Mouse (Mus musculus): ENCODE data around the gene Ppard.

Ppard gene

DNA sequence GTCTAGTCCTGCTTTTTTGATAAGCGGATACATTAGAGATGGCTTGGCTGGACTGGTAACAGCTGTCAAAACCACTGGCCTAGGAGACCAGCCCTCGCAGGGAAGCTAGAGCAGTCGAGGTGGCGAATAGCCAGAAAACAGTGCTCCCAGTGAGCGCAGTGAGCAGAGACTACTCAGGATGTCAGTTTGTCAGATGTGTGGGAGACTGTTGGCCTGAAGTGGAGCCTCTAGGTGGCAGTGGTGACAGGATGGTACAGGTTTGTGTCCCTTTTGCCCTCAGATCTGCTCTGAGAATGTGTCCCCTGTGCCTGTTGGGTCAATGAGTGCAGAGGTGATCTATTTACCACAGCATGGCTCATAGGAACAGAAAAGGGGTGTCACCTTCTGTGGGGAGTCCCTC, 55.5 kb downstream of the Ppard start:
- peak; percentile 53 for DNase-seq

DNA sequence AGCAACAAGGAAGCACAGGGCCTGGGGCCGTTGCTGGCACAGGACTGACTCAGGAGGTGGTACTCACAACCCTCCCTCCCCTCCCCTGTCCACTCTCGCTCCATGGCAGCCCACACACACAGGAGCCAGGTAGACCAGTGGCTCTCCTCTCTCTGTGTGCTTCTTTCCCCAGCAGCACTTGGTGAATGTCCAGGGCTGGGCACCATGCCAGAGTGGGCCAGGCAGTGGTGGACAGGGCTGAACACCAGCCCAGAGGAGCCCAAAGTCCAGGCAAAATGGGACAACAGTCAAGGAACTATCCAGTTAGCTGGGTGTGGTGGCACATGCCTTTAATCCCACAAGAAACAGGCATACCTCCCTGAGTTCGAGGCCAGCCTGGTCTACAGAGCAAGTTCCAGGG, 57.8 kb downstream of the Ppard start:
- peak; percentile 91 for DNase-seq

DNA sequence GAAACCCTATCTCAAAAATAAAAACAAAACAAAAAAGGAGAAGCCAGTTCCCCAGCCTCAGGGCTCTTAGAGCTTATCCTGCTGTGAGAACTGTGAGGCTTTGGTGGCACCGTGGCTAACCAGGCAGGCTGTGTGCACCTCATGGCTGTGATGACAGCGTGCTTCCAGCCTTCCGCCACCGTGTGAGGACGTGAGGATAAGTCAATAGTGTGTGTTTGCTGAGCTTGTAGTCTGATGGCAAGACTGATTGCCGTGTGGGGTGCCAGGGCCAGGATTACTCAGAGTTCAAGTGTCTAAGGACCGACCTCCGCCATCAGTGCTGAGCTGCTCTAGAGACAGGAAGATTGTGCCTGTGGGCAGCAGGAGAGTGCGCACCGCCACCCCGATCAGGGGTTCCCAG, 58.2 kb downstream of the Ppard start:
- no peak for DNase-seq

DNA sequence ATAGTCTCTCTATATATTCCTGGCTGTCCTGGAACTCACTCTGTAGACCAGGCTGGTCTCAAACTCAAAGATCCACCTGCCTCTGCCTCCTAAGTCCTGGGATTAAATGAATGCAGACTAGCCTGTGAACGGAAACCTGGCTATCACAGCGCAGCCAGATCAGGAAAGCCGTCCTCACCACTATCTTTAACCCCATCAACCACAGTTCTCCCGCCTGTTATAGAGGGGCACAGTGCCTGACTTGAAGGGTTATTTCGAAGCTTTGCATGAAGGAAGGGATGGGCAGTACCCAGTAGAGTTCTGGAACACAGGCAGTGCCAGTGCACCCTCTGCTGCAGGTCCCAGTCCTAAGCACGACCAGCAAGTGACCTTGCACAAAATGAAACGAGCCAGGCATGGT, 58.8 kb downstream of the Ppard start:
- no peak for DNase-seq

DNA sequence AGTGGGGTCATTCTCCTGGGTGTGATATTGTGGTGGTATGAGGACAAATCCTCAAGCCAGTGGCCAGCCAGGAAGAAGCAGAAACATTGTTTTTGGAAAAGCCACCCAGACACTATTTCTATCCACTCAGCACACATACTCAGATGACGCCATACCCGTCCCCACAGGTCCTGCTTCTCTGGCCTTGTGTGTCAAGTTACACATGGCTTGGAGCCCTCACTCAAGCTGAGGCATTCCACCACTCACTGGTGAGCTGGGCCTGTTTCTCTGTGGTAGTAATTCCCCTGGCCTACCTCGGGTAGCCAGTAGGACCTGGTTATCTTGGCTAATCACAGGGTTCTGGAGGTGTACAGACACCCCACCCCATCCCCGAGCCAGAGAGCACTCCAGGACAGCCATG, 61.2 kb downstream of the Ppard start:
- DNase-seq: no peak

DNA sequence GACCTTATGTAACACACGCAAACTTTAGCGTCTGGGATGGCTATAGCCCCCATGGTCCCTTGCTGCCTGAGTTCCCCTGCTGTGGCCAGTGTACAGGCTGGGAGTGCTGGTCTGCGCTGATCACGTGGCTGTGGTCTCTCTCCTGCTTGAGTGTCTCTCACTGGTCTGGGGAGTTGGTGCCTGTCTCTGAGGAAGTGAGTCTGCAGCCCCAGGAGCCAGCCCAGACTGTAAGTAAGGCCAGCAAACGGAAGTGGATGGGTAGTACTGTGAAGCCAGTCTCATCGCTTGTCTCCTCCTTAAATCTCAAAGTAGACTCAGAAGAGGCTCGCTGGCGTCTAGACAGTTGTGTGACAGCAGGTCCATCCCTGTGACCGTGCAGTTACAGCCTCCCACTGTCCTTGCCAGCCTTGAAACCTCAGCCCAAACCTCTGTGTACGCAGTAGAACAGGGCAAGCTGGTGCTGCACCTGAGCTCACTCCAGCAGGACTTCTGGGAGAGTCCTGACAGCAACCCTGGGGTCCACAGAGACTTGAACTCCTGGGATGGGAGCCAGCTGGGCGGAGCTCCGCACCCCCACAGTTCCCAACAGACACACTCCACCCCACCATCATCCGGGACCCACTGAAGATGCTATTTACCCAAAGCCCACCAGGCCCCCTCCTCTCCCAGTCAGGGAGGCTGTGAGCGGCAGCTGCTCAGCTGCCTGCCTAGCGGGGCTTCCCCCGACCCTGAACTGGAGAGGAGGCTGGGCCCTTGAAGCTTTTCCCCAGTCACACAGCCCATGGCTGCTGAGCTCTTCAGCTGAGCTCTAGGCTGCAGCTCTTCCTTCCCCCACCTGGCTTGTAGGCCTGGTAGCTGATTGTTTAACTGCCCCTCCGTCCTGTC, 62.2 kb downstream of the Ppard start:
- DNase-seq: no peak

DNA sequence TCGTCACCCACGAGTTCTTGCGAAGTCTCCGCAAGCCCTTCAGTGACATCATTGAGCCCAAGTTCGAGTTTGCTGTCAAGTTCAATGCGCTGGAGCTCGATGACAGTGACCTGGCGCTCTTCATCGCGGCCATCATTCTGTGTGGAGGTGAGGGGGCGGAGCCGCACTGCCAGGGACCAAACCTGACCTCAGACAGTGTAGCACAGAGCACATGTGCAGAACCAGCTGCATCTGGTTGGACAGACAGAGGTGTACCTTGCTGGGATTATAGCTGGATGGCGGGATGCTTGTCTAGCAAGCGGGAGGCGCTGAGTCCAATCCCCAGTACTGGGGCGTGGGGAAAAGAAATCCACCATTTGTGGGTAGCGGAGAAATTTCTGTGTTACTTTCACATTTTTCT, 66.4 kb downstream of the Ppard start:
- no peak for DNase-seq

DNA sequence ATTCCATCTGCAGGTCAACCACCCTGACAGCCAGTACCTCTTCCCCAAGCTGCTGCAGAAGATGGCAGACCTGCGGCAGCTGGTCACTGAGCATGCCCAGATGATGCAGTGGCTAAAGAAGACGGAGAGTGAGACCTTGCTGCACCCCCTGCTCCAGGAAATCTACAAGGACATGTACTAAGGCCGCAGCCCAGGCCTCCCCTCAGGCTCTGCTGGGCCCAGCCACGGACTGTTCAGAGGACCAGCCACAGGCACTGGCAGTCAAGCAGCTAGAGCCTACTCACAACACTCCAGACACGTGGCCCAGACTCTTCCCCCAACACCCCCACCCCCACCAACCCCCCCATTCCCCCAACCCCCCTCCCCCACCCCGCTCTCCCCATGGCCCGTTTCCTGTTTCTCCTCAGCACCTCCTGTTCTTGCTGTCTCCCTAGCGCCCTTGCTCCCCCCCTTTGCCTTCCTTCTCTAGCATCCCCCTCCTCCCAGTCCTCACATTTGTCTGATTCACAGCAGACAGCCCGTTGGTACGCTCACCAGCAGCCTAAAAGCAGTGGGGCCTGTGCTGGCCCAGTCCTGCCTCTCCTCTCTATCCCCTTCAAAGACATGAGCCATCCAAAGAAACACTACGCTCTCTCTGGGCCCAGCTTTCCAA, 67.3 kb downstream of the Ppard start:
- no peak for DNase-seq

DNA sequence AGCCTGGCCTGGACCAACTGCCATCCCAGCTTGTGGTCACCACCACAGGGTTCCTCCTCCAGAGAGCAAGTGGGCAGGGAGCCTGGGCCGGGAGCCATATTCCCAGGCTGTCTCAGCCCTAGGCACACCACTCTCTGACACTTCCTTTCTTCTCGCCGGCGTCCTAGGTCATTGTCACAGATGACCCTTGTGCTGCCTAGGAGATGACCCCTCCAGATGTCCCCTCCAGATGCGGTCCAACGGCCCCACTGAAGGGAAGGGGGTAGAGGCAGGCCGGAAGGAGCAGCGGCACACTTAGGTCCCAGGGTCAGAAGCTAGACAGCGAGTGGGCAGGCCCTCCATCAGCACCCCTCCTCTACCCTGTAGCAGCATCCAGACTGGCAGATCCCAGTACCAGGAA, 67.8 kb downstream of the Ppard start:
- no peak for DNase-seq

DNA sequence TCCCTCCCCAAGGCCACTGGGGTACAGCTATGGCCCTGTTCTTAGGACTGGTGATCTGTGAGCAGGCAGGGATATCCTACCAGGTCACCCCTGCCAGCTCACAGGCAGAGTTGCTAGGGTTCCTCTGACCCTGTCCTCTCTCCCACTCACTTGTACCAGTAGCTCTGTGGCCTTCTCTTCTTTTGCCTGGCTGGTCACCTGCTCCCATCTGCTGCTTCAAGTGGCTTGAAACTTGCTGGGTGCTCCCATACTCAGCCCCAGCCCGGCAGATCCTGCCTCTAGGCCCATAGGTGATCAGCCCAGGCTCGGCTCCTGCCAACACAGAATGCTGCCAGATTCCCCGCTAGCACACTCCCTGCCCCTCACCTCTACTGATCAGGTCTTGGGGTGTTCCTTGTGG, 68.3 kb downstream of the Ppard start:
- no peak for DNase-seq

DNA sequence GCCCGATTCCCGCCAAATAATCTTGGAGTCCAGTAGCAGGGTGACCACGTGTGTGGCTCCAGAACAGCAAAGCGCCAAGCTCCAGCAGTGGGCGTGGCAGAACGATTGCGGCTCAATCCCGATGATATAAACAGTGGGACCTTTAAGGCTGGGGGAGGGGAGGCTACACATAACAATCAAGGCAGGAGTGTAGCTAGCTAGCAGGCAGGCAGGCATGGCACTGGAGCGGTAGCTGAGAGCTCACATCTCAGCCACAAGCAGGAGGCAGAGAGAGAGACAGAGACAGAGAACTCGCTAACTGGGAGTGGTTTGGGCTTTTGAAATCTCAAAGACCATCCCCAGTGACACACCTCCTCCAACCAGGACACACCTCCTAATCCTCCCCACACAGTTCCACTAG, 72.7 kb downstream of the Ppard start:
- no peak for DNase-seq

DNA sequence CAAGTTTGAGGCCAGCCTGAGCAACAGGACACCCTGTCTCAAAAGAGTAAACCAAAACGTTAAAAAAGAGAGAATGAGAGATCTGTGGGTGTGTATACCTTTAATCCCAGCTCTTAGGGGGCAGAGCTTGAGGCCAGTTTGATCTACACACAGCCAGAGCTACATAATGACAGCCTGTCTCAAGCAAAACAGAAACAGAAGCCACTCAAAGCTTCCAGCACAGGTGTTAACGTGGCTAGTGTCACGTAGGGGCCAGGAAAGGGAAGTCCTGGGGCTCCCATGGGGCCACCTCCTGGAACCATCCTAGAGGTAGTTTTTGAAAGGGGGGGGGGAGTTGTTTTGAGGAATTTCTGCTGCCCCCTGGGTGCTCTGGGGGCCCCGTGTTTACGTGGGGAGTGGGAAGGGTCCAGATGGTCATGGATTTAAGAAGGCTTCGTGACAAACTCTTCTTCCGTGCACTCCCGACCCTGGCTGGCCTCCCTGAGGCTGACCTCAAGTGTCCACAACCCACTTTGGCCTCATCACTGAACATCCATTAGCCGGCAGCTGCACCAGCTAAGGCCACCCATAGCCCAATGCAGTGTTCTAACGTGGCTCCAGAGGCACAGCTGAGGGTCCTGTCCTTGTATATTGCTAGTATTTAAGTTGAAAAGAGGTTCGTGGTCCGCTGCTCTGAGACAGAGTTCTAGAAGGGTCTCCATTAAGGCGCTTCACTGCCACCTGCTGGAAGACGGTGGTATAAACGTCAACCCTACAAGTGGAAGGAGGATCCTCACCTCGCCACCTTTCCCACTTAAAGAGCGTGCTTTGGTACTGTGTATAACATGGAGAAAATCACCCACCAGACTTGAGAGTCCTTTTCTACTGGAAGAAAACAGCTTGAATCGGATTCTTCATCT, 76.0 kb downstream of the Ppard start:
- DNase-seq: peak; percentile 96

DNA sequence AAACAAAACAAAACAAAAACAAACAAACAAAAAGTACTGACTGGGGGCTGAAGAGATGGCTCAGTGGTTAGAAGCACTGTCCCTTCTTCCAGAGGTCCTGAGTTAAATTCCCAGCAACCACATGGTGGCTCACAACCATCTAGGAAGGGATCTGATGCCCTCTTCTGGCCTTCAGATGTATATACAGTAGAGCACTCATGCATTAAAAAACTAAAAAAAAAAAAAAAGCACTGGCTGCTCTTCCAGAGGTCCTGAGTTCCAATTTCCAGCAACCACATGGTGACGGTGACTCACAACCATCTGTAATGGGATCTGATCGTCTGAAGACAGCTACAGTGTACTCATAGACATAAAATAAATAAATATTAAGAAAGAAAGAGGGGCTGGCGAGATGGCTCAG, 78.3 kb downstream of the Ppard start:
- DNase-seq: no peak

DNA sequence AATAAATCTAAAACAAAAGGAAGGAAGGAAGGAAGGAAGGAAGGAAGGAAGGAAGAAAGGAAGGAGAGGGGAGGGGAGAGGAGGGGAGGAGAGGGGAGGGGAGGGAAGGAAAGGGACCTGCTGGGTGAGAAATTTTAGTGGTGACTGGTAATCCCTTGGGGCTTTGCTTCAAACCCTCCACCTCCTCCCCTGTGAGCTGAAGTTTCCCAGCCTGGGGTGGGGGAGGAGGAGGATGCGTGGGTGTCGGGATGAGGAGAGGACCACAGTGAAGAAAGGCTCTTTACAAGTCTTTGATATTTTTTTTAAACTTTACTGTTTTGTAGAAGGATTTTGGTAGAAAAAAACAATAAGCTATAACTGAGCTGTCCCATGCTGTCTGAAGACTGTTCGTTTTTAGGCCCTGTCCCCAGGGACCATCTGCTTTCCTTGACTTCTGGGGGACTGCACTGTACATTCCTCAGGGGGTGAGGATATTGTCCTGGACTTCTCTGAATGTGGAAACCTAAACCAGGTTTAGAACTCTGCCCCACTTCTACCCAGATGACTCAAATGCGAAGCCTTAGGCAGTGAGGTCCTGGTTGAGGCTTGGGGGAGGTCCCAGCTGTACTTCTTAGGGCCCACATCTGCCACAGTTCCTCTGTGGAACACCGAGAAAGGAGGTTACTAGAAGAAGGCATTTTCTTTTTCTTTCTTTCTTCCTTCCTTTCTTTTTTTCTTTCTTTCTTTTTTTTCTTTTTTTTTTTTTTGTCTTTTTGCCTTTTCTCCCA, 79.0 kb downstream of the Ppard start:
- DNase-seq: no peak

DNA sequence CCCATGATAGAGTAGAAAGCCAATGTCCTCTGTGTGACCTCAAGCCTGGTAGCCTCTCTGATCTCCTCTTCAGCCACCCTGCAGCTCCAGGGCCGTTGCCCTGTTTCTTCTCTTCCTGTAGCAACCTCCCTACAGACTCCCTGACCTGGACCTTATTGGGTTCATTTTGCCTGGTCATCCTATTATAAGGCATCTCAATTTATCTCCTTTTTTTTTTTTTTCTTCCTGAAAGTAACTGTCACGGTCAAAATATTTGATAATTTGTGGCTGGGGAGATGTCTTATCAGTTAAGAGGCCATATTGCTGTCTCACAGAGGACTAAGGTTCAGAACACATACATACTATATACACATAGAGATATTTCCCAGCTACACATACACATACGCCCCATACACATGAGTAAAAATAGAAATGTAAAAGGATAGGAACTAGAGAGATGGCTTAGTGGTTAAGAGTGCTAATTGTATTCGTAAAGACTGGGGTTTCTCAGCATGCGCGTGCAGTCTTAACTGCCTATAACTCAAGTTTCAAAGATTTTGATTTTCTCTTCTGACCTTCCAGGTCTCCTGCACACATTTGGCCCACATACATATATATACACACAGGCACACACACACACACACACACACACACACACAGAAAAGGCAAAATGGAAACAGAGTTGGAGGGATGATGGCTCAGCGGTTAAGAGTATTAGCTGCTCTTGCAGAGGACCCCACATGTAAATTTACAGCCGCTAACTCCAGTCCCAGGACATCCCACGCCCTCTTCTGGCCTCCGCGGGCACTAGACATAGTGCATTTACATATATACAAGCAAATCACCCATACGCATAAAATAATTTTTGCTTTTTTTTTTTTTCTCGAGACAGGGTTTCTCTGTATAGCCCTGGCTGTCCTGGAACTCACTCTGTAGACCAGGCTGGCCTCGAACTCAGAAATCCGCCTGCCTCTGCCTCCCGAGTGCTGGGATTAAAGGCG, 80.0 kb downstream of the Ppard start:
- peak; percentile 66 for DNase-seq

DNA sequence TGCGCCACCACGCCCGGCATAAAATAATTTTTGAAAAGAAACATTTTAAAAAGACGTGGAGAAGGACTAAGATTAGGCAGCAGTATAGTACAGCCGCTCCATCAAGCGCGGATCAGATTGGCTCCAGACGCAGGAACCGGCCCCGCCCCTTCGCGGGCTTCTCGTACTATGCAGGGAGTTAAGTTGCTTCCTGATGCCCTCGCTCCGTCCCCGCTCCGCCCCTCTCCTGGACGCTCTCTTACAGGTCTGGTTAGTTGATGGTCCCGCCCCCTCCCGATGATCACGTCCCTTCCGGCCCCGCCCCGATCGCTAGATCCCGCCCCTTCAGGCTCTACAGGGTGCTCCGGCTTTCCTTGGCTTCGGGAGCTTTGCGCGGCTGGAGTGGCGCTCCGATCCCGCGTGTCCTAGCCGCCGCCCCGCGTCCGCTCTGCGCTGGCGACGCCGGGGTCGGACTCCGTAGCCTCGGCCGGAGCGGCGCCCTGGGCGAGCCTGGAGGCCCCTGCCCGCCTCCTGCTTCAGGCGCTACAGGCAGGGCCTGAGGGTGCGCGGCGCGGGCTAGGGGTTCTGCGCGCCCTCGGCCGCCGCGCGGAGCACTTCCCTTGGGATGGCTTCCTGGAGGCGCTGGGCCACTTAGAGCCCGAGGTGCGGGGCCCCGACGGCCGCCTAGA, 80.8 kb downstream of the Ppard start, which contains the start of gene Fance:
Gene Fance, plus strand, starts transcription at position 308 of the 668 bp plus-strand sequence.
- DNase-seq: peak; percentile 99

DNA sequence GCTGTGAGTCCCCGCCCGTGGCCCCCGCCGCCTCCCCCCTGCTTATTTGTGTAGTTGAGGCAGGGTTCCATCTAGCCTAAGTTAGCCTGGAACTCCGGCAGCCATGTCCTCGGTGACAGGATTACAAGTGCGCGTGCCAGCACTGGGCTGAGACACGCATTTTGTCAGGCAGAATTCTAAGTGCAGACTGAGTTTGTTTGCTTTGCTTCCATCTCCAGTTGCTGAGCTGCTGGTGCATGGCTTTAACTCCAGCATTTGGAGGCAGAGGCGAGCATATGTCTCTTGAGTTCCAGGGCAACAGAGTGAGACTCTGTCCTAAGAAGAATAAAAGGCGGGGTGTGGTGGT, 81.4 kb downstream of the Ppard start:
- no peak for DNase-seq

DNA sequence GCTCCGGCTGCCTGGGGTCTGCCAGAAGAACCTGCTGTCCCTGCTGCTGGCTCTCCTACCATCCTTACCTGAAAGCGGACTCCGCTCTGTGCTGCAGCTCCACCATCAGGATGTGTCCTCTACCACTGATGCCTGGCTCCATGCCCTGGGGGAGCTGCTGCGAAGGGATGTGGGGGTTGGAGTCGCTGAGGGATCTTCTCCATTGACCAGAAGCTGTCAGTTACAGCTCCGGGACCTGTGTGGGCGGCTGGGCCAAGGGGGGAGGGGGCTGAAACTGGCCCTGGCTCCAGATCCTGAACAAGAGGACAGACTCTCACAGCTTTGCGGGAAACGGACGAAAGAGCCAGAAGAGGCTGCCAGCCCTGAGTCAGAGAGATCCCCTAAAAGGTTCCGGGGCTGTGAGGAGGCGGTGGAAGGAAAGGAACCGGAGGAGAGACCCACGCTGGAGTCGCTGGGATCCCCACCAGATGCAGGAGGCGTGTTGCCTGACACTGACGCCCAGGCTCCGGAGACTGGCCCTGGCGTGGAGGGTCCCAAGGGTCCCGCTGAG, 83.2 kb downstream of the Ppard start:
- DNase-seq: no peak

DNA sequence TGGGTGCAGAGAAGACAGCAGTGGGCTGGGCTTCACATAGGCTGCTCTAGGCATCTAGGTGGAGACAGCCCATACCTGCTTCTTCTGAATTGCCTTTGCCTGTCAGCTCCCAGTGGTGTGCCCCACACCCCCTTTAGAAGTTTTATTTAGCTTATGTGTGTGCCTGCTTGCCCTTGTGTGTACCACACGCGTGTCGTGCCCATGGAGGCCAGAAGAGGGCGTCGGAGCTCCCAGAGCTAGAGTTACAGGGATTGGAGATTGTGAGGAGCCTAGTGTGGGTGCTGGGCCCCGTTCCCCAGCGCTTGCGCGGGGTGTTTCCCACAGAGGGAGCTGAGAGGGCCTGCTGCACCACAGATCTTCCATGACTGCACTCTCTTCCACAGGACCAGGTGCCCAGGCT, 84.0 kb downstream of the Ppard start:
- DNase-seq: no peak

DNA sequence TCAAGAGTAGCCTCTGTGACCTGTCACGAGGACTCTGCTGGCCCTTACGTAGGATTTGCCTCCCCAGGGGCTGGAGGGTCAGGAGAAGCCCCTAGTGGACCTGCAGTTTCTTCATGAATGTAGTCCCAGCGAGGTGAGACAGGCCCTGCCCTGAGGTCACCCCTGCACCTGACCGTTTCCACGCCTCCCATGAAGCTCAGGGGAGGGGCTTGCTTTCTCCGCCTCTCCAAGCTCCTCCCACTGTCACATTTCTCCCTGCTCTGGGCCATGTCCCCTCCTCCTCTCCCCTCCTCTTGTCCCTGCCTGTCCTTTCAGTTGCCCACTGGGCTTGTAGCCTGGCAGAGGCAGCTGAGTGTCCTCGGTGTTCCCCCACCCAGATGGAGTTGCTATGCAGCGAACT, 84.6 kb downstream of the Ppard start:
- DNase-seq: no peak

DNA sequence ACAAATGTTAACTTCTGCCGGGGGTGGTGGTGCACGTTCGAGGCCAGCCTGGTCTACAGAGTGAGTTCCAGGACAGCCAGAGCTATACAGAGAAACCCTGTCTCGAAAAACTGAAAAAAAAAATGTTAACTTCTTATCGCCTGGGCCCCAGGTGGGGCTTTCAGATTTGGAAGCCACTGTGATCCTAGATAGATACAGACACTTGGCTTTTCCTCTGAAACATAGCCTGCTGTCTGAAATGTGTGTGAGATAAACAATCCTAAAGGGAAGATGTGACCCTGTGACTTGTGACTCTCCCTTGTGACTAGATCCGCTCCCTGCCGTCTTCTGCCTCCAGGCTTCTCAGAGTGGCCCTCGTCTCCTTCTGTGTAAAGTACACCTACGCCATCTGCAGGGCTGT, 85.2 kb downstream of the Ppard start:
- no peak for DNase-seq
